Mouse (Mus musculus): ENCODE measurements at regions not wholly inside any gene's neighbourhood (a gene's known extent, or its start where the extent isn't known, plus 50 kb on each side); places are given as distances from the start of the nearest gene placed in this dataset.

DNA sequence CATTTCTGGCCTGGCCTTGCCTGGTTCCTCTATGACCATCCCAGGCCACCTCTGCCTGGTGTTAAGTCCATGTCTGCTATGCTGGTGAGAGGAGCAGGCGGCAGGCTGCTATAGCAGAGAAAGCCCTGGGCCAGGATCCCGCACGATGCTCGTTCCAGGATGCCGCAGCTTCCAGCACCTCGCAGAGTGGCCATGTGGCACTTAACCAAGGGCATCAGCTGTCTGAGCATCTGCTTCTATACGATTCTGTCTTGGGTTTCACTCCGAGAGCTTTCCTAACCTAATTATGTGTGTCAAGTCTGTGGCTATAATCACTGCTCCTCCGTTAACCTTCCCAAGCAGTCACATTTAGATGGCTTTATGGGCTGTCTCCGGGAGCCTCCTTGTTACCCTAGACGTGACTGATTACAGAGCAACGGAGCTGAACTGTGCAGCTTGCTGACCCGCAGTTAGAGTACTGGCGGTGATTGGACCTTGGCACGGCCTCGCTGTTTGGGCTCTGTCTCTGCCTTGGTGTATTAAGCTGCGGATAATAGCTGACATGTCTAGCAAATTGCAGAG, 64.4 kb downstream of the Ackr3 start:
- ATAC-seq = 0 out of 2 replicates have a peak, but pooled peaks have one; percentile 32
- H3K4me1 ChIP-seq (ENCODE audit: control insufficient read depth, insufficient read depth, low read length) = no peaks in the 10 kb centered on the region; the same call in 1 of the 2 replicates
- WGBS = 47% methylated on average over 17 of the region's 17 CpGs

DNA sequence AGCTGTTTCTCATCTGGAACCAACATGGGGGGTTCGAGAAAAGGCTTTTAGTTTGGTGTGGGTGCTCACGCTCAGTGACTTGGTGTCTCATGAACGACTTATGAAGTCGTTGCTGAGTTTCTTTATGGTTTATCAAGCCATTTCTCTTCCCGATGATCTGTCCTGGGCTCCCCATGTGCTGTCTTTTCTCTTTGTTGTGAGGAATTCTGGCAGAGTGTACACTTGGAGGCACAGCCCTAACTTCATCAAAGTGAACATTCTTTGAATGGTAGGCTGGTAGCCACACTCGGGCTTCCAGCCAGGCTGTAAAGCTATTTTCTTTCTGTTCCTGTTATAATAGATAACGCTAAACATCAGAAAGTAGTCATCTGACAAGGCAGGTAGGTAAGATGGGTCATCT, 65.2 kb downstream of the Ackr3 start:
- 83% methylated on average over 7 of the region's 7 CpGs for whole genome bisulfite sequencing
- H3K9me3 ChIP-seq (replicated peaks; ENCODE audit: control insufficient read depth, low read length, poor library complexity, severe bottlenecking) = no peaks in the 10 kb centered on the region
- H3K27me3 ChIP-seq (ENCODE audit: control insufficient read depth, insufficient read depth, low read depth, low read length) = no peaks in the 10 kb centered on the region
- no peak overlapping the region for H3K9ac ChIP-seq (ENCODE audit: low read depth, low read length)
- H3K4me1 ChIP-seq (ENCODE audit: control insufficient read depth, insufficient read depth, low read length) = no peaks in the 10 kb centered on the region; the same call in 1 of the 2 replicates
- no peaks in the 10 kb centered on the region for H3K36me3 ChIP-seq (ENCODE audit: control insufficient read depth, insufficient read depth, low read length)
- H3K4me2 ChIP-seq (ENCODE audit: low read length) = no peak overlapping the region
- no peak overlapping the region for H3K4me3 ChIP-seq (ENCODE audit: low read depth, low read length)
- ATAC-seq = no peak
- H3K27ac ChIP-seq (ENCODE audit: low read length) = no peak overlapping the region

More for the DNA sequence above, 64.4 kb downstream of the Ackr3 start:
- Histone ChIP-seq H3K4me2 (ENCODE audit: low read length) (no peak overlapping the region), H3K9ac (ENCODE audit: low read depth, low read length) (no peak overlapping the region), H3K36me3 (ENCODE audit: control insufficient read depth, insufficient read depth, low read length) (no peaks in the 10 kb centered on the region), H3K27me3 (ENCODE audit: control insufficient read depth, insufficient read depth, low read depth, low read length) (no peaks in the 10 kb centered on the region), H3K27ac (ENCODE audit: low read length) (no peak overlapping the region), H3K4me3 (ENCODE audit: low read depth, low read length) (no peak overlapping the region), H3K9me3 (replicated peaks; ENCODE audit: control insufficient read depth, low read length, poor library complexity, severe bottlenecking) (no peaks in the 10 kb centered on the region)

DNA sequence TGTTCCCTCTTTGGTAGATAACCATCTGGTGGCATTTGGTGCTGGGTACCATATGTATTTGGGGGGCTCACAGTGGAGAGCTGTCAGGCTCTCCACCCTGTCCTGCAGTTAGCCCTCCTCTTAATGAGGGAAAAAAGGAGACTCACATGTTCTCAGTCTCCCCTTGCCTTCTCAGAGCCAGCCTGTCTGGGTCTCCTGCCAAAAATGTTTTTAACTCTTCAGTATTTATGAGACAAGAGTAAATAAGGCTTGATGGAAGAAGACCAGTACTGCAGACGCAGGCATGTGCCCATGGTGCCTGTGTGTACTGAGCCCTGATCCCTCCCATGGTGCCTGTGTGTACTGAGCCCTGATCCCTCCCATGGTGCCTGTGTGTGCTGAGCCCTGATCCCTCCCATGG, 66.1 kb downstream of the Ackr3 start:
- Histone ChIP-seq H3K9me3 (replicated peaks; ENCODE audit: control insufficient read depth, low read length, poor library complexity, severe bottlenecking) (no peaks in the 10 kb centered on the region), H3K4me2 (ENCODE audit: low read length) (no peak overlapping the region), H3K27ac (ENCODE audit: low read length) (no peak overlapping the region), H3K36me3 (ENCODE audit: control insufficient read depth, insufficient read depth, low read length) (no peaks in the 10 kb centered on the region), H3K4me1 (ENCODE audit: control insufficient read depth, insufficient read depth, low read length) (no peaks in the 10 kb centered on the region; the same call in 1 of the 2 replicates), H3K27me3 (ENCODE audit: control insufficient read depth, insufficient read depth, low read depth, low read length) (no peaks in the 10 kb centered on the region), H3K9ac (ENCODE audit: low read depth, low read length) (no peak overlapping the region), H3K4me3 (ENCODE audit: low read depth, low read length) (no peak overlapping the region)
- 93% methylated on average over 1 of the region's 1 CpGs for WGBS
- ATAC-seq = no peak

DNA sequence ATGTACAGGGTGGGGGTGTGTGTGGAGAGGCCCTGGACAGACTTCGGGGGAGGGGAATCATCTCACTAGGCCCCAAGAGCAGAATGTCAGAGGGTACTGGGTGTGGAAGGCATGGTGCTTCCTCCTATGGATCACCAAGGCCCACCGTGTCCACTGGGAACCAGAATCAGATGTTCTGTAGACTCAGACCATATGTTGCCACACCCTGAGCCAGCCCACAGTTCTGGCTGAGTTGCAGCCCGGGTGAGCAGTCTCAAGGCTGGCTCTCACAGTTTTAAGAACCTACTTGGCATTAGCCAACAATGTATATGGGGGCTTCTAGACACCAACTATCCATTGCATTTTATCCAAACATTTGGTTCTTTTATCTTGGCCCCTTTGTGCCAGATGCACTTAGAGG, 67.5 kb downstream of the Ackr3 start:
- no peak overlapping the region for H3K27ac ChIP-seq (ENCODE audit: low read length)
- no peaks in the 10 kb centered on the region for H3K36me3 ChIP-seq (ENCODE audit: control insufficient read depth, insufficient read depth, low read length)
- H3K9ac ChIP-seq (ENCODE audit: low read depth, low read length) = no peak overlapping the region
- H3K4me3 ChIP-seq (ENCODE audit: low read depth, low read length) = no peak overlapping the region
- H3K4me1 ChIP-seq (ENCODE audit: control insufficient read depth, insufficient read depth, low read length) = no peaks in the 10 kb centered on the region; the same call in 1 of the 2 replicates
- H3K4me2 ChIP-seq (ENCODE audit: low read length) = no peak overlapping the region
- H3K9me3 ChIP-seq (replicated peaks; ENCODE audit: control insufficient read depth, low read length, poor library complexity, severe bottlenecking) = no peaks in the 10 kb centered on the region
- no peak for ATAC-seq
- 93% methylated on average over 3 of the region's 3 CpGs for WGBS
- no peaks in the 10 kb centered on the region for H3K27me3 ChIP-seq (ENCODE audit: control insufficient read depth, insufficient read depth, low read depth, low read length)

DNA sequence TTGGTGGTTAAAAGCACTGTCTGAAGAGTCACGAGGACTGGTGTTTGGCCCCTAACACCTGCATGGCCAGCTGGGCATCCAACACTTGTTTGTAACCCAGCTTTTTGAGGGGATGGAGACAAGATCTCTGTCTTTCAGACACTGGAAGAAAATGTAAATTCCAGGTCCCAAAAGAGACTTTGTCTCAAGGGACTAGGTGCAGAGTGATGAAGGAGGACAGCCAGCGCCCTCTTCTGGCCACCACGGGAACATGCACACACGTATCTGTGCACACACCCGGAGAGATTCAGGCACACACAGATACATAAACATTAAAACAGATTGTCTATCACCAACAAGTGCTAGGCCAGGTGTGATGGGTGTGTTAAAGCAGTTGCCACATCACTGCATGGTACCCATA, 68.6 kb downstream of the Ackr3 start:
- H3K4me1 ChIP-seq (ENCODE audit: control insufficient read depth, insufficient read depth, low read length) = no peaks in the 10 kb centered on the region; the same call in 1 of the 2 replicates
- no peaks in the 10 kb centered on the region for H3K9me3 ChIP-seq (replicated peaks; ENCODE audit: control insufficient read depth, low read length, poor library complexity, severe bottlenecking)
- no peaks in the 10 kb centered on the region for H3K36me3 ChIP-seq (ENCODE audit: control insufficient read depth, insufficient read depth, low read length)
- H3K9ac ChIP-seq (ENCODE audit: low read depth, low read length) = no peak overlapping the region
- no peak overlapping the region for H3K4me3 ChIP-seq (ENCODE audit: low read depth, low read length)
- H3K27ac ChIP-seq (ENCODE audit: low read length) = no peak overlapping the region
- H3K4me2 ChIP-seq (ENCODE audit: low read length) = no peak overlapping the region
- no peaks in the 10 kb centered on the region for H3K27me3 ChIP-seq (ENCODE audit: control insufficient read depth, insufficient read depth, low read depth, low read length)
- ATAC-seq = no peak
- 98% methylated on average over 5 of the region's 5 CpGs for whole genome bisulfite sequencing

DNA sequence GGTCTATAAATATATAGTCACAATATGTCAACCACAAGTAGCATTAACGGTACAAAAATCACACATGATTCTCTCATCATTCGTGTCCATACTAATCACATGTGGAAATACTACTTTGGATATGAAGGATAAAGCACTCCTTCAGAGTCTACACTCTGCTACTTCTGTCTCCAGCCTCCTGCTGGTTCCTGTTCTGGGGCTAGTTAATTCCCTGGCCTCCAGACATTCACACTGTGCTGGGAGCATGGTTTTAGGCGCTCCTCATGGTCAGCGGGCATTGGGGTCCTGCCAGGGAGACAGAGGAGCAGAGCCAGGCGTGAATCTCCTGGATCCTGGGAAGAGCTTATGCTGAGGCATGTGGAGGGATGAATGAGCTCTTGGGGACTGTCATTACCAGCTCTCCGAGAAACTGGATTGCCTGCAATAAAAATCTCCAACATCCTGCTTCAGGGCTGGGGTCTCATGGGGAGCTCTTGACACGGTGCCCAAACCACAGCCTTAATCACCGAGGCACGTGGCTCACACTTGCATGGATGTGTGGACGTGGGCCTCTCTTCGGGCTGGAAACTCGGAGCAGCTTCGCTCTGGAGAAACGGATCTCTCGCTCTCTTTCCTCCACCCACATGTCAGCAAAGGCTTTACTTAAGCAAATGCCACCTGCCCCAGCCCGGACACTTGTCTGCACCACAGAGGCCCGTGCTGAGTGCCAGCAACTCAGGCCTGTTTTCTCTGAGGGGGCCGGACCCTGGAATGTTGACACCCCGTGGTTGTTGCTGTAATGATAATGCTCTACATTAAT, 69.2 kb downstream of the Ackr3 start:
- no peak overlapping the region for H3K4me2 ChIP-seq (ENCODE audit: low read length)
- ATAC-seq = no peak
- no peaks in the 10 kb centered on the region for H3K36me3 ChIP-seq (ENCODE audit: control insufficient read depth, insufficient read depth, low read length)
- H3K4me3 ChIP-seq (ENCODE audit: low read depth, low read length) = no peak overlapping the region
- H3K9ac ChIP-seq (ENCODE audit: low read depth, low read length) = no peak overlapping the region
- no peak overlapping the region for H3K27ac ChIP-seq (ENCODE audit: low read length)
- WGBS = 79% methylated on average over 19 of the region's 19 CpGs
- H3K9me3 ChIP-seq (replicated peaks; ENCODE audit: control insufficient read depth, low read length, poor library complexity, severe bottlenecking) = no peaks in the 10 kb centered on the region
- H3K4me1 ChIP-seq (ENCODE audit: control insufficient read depth, insufficient read depth, low read length) = peaks cover 2% of the 10 kb centered on the region
- no peaks in the 10 kb centered on the region for H3K27me3 ChIP-seq (ENCODE audit: control insufficient read depth, insufficient read depth, low read depth, low read length)

DNA sequence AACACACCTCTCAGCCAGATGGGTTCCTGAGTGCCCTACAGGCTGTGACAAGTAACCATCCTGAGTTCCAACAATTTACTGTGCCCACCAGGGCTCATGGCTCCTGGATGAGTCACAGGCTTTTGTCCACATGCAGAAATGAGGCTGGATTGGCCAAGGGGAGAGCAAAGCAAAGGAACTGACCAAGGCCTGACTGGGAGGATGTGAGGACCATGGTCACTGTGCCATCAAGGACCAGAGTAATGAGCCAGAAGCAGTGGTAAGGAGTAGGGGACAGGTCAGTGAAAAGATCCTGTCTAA, 69.8 kb downstream of the Ackr3 start:
- Histone ChIP-seq H3K9ac (ENCODE audit: low read depth, low read length) (no peak overlapping the region), H3K4me2 (ENCODE audit: low read length) (no peak overlapping the region), H3K27me3 (ENCODE audit: control insufficient read depth, insufficient read depth, low read depth, low read length) (no peaks in the 10 kb centered on the region), H3K4me3 (ENCODE audit: low read depth, low read length) (no peak overlapping the region), H3K4me1 (ENCODE audit: control insufficient read depth, insufficient read depth, low read length) (peaks cover 2% of the 10 kb centered on the region), H3K27ac (ENCODE audit: low read length) (no peak overlapping the region), H3K9me3 (replicated peaks; ENCODE audit: control insufficient read depth, low read length, poor library complexity, severe bottlenecking) (no peaks in the 10 kb centered on the region), H3K36me3 (ENCODE audit: control insufficient read depth, insufficient read depth, low read length) (no peaks in the 10 kb centered on the region)
- ATAC-seq = no peak

DNA sequence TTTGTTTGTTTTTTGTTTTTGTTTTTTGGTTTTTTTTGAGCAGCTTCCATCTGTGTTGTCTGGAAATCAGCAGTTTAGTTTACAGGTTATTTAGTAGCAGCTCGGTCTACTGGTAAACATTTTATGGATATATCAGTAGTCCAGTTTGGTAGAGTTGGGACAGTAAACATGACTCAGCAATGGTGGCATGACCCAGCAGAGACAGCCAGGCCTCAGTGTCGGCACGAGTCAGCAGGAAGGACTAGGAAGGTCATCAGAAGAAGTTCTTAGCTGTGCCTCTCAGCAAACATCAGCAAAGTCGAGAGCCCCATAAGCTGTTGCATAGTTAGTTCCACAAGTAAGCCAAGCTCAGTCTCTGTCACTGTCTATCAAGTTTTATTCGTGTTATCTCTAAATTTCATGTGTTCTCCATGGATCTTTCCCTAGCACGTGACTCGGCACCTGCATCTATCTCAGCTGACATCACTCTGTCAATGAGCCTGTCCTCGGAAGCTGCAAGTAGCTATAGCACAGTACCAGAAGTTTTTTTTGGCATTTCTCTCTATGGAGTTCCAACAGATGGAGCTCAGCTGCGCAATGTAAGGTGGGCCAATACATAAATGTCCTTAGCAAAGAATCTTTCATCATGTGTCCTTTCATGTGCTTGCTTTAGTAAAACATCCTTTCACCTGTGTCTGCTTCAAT, 71.3 kb downstream of the Ackr3 start:
- H3K27ac ChIP-seq (ENCODE audit: low read length) = no peak overlapping the region
- no peak overlapping the region for H3K4me2 ChIP-seq (ENCODE audit: low read length)
- WGBS = 89% methylated on average over 9 of the region's 9 CpGs
- no peaks in the 10 kb centered on the region for H3K27me3 ChIP-seq (ENCODE audit: control insufficient read depth, insufficient read depth, low read depth, low read length)
- peaks cover 2% of the 10 kb centered on the region for H3K4me1 ChIP-seq (ENCODE audit: control insufficient read depth, insufficient read depth, low read length)
- no peak overlapping the region for H3K4me3 ChIP-seq (ENCODE audit: low read depth, low read length)
- no peak for ATAC-seq
- no peaks in the 10 kb centered on the region for H3K36me3 ChIP-seq (ENCODE audit: control insufficient read depth, insufficient read depth, low read length)
- no peaks in the 10 kb centered on the region for H3K9me3 ChIP-seq (replicated peaks; ENCODE audit: control insufficient read depth, low read length, poor library complexity, severe bottlenecking)
- no peak overlapping the region for H3K9ac ChIP-seq (ENCODE audit: low read depth, low read length)

All from midbrain, embryonic 16.5 days (tissue).